Mouse (Mus musculus) regulatory T cell (primary cell): ENCODE measurements around the gene Rgl2.

Source experiments
- in situ Hi-C: fragments of 300-600 bp; cut with MboI, MseI; formaldehyde crosslinking; loops from one replicate; pipeline ENCODE4 v1.15.1; 2025; ENCODE audit warnings: high pct_unique_total_duplicates

The Rgl2 gene

DNA sequence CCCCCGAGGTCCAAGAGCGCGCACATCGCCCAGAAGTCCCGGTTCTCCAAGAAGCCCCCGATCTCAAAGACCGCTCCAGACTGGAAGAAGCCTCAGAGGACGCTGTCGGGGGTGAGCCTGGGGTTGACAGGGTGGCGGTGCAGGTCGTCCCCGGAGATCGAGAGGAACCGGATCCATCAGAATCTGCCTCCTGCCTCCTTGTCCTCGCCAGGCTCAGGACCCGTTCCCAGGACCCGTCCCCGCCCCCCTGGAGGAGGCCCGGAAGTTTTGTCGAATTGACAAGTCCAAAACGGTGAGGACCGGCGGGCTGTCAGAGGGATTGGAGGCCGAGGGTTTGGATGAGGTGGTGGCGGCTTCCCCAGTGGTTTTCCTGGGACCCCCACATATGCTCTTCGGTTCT, 11.6 kb downstream of the Rgl2 start:
- in situ Hi-C loops: no loop called here

DNA sequence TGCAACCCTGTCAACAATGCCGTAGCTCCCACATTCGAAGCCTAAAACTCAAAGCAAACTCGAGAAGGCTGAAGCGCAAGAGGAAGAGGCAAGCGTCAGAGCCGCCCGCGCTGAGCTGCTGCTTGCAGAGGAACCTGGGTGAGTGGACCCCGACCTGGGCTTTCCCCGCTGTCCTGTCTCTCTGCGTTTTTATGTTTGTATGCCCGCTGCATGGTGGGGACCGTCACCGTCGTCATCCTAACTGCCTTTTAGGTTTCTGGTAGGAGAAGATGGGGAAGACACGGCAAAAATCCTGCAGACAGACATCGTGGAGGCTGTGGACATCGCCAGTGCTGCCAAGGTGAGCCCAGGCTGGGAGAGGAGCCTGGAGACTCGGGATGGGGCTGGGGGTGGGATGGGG, 12.0 kb downstream of the Rgl2 start:
- in situ Hi-C loops: no loop called here

DNA sequence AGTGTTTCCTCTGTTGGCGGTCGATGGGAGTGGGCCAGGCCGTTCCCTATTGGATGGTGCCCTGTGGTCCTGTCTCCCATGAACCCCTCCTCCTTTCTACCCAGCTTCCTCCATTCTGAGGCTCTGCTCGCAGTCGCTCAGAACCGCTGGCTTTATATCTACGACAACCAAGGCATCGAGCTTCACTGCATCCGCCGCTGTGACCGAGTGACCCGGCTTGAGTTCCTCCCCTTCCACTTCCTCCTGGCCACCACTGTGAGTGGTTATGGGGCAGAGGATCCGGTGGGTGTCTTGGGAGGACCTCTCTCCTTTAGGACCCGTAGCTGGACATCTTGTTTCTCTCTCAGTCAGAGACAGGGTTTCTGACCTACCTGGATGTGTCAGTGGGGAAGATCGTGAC, 14.1 kb downstream of the Rgl2 start:
- in situ Hi-C loops: no loop called here

DNA sequence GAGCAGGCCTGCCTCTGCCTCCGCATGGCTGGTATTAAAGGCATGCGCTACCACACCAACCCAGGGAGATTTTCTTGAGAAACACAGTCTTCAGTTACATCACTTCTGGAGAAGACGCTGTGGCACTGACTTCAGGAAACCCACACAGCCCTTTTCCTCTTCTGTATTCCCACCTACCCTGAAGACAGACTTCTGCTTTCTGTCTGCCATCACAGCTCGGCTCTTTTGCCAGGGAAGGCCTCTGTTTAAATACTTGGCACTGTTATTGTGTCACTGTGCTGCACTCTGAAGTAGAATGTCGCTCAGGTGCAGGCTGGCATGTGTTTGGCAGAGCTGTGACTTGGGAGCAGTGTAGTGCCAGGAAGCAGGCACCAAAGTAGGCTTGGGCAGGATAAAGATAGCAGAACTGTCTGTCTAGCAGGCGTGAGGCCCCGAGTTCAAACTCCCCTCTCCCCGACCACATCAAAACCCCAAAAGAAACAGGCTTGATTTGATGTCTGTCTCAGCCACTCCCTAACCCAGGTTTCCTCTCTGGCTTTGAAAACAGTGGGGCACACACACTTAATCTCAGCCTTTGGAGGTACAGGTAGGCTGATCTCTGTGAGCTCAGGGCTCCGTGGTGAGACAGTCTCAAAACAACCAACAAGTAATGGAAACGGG, 18.2 kb downstream of the Rgl2 start:
- in situ Hi-C loops: no loop called here

DNA sequence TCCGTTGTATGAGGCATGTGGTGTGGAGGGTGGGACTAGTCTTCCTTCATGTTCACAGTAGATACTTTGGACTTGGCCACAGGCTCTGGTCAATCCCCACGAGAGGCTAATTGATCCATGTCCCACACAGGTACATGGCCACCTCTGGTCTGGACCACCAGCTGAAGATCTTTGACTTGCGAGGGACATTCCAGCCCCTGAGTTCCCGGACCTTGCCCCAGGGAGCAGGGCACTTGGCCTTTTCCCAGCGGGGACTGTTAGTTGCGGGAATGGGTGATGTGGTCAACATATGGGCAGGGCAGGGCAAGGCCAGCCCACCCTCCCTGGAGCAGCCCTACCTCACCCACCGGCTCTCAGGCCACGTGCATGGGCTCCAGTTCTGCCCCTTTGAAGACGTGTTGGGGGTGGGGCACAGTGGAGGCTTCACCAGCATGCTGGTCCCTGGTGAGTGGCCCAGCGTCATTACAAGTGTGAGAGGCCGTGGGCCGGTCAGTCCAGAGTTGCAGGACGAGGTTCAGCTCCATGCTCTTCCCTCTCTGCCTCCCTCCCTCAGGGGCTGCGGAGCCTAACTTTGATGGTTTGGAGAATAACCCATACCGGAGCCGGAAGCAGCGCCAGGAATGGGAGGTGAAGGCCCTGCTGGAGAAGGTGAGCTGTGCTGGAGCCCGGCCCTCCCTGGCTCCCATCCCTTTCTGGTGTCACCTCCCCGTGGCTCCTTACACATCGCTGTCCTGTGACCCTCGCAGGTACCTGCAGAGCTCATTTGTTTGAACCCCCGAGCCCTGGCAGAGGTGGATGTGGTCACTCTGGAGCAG, 19.0 kb downstream of the Rgl2 start:
- in situ Hi-C loops: no loop called here

DNA sequence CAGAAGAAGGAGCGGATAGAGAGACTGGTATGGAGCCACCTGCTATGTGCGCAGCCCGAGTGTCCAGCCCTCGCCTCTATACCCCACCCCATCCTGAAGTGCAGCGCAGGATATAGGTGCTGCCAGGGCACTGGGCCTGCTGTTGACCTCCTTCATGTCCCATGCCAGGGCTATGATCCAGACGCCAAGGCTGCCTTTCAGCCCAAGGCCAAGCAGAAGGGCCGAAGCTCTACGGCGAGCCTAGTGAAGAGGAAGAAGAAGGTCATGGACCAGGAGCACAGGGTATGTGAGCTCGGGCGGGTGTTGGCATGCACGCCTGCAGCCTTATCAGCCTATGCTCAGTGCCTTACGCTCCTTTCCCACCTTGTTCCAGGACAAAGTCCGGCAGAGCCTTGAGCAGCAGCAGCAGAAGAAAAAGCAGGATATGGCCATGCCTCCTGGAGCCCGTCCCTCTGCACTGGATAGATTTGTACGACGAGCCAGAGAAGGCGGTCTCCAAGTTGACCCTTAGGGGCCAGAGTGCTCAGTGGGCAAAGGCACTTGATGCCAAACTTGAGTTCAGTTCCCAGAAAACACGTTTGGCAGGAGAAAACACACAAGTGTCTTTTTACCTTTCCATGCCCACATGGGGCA, 19.7 kb downstream of the Rgl2 start:
- in situ Hi-C loops: no loop called here

DNA sequence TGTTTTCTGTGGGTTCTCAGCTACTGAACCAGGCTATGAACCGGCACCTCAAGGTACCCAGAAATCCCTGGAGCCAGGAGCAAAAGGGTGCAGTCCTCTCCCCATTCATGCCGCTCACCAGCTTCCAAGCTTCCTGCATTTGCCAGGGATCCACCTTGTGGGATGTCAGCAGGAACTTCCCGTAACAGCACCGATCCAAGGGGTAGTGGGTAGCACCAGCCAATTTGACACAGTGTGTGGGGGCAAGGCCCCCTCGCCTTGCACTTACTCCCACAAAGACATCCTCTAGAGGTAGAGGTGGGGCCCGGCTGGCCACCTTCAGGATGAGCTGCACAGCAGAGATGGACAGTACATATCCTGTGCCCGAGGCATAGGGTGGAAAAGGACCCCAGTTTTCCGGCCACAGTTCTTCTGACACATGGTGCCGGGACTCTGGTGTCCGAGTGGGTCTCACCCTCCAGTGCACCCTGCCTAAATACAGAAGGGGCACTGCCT, 20.8 kb downstream of the Rgl2 start:
- in situ Hi-C loops: loop anchor here (5.0 kb wide), 1 partner anchor 47 kb away; no protein-coding TSS in a partner anchor

DNA sequence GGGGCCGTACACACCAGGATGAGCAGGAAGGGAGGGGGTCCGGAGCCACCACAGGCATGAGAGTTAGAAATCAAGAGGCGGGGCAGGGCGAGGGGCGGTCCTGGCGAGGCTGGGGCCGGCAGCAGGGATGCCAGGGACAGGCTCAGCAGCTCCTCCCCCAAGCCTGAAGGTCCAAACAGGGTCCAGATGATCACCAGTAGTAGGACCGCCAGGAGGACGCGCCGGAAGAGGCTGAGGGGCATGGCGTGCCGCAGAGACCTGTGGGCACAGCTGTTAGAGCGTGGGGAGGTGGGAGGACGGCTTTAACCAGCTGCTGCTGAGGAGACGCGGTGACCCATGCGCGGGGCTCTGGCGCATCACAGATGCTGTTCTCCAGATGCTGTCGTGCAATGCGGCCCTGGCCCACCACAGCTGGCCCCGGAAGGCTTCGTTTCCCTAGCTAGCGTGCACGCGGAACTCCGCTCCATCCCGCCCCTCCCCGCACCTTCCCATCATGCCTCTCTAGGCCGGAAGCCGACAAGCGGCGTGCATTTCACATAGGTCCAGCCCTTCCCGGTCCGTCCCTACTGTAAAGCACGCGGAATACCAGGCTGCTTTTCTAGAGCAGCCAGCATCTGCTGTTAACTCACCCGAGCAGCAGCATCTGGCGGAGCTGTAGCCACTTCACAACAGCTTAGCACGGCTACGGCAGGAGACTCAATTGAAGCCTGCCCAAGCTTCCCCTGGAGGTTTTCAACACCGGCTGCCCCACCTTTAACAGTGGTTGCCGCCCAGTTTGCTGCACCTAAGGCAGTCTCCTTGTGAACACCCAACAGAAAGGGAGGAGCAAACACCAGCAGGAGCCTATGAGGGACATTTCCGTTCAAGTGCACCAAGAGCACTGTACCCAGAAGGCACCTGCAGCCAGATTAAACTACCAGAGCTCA, 21.9 kb downstream of the Rgl2 start, which contains the start of gene B3galt4:
Gene B3galt4 (minus strand): TSS at position 468 of the 926 bp plus-strand sequence.
- in situ Hi-C loops: loop anchor here (5.0 kb wide), 1 partner anchor 46 kb away; no protein-coding TSS in a partner anchor

DNA sequence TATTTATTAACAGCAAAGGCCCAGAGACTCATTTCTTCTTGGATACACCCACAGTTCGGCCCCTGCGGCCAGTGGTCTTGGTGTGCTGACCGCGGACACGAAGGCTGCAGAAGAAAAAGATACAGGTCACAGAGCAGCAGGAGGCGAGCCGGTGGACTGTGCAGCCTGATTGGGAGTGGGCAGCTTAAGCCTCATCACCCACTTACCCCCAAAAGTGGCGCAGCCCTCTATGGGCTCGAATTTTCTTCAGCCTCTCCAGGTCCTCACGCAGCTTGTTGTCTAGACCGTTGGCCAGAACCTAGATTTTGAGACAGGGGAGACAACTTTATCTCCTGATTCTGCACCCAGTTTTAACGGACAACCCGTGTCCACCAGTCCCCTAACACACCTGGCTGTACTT, 22.7 kb downstream of the Rgl2 start:
- in situ Hi-C loops: loop anchor here (5.0 kb wide), 1 partner anchor 45 kb away; no protein-coding TSS in a partner anchor

DNA sequence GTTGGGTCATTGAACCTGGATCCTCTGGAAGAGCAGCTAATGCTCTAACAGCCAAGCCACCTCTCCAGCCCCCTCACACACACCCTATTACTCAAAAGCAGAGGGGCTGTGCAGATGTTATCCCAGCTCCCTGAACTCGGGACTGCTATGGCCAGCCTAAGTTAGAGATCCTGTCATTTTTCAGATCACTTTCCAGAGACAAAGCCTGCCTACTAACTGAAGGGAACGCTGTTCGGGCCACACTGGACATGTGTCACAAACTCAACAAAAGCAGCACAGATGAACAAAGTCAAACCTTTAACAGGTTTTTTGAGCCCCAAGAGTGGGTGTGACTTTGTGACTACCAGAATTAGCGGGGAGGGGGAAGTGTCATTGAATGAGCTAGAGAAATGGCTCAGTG, 23.5 kb downstream of the Rgl2 start:
- in situ Hi-C loops: loop anchor here (5.0 kb wide), 1 partner anchor 44 kb away; no protein-coding TSS in a partner anchor

DNA sequence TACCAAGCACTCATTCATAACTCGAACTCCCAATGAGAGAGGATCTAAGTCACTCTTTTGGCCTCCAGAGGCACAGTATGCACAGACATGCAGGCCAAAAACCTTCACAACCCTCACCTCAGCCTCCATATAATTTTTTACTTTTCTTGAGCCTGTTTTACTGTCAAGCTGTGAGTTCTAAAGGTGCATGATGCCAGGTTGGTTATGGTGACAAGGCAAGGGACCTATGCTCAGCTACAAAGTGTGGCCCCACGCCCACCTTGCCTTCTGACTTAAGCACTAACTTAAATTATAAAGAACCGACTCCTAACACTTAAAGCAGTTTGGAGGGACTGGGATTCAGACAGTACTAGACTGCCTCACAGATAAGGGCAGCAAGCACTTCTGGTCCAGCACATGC, 24.0 kb downstream of the Rgl2 start:
- in situ Hi-C loops: loop anchor here (5.0 kb wide), 1 partner anchor 44 kb away; no protein-coding TSS in a partner anchor

DNA sequence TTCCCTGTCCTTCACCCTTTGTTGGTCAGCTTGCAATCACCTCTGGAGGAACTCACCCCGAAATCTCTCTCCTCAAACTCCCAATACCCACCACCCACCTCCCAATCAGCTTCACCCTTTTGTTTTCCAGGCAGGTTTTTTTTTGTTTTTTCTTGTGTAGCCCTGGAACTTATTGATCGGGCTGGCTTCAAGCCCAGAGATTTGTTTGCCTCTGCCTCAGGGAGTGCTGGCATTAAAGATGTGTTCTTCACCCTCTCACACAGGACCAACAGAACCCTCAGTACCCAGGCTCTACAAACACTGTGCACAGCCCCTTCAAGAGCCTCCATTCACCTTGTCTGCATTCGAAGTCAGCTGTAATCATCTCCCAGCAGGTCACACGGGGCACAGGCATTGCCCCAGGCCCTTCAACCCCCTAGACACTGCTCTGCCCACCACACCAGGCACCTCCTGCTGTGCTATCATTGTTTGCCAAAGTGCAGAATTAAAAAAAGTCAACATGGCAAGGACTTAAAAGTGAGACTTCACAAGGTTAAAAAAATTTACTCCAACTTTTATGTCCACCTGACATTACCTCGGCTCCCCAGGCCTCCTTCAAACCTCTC, 24.7 kb downstream of the Rgl2 start:
- in situ Hi-C loops: loop anchor here (5.0 kb wide), 1 partner anchor 43 kb away; no protein-coding TSS in a partner anchor

DNA sequence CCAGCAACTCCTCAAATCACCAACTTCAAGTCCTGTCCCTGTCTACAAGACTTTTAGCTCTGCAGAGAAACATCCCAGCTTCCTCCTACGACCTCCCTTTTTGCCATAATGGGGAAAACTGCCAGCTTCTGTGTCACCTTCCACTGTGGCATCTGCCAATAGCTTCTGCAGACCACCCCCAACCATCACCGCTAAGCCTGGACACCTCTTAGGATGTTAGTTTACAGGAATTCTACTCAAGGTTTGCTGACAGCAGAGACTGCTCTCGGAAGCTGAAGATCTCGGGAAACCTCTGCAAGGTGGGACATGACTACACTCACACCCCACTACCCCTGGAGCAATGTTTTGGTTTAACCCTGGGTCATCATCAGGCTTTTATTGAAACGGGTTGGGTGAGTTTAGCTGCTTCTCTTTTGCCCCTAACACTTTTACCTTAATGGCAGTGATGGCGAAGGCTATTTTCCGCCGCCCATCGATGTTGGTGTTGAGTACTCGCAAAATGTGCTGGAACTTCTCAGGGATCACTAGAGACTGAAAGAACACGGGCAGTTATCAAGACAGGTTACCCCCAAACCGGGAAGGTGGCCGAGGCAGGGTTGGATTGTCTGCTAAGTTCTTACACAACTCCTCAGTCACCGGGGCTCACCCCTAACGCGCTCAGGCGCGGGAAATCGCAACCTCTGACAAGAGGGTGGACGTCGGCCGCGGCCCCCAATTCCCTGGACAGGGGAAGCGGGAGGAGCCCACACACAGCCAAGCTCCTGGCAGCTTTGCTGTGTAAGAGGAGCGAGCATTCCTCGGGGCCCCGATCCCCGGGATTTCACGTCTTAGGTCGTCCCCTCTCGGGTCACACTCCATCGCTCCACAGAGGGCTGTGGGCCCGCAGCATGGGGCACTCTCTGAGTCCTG, 25.6 kb downstream of the Rgl2 start:
- in situ Hi-C loops: loop anchor here (5.0 kb wide), 2 partner anchors 42 to 67 kb away; partner anchors contain the start of gene Ring1

DNA sequence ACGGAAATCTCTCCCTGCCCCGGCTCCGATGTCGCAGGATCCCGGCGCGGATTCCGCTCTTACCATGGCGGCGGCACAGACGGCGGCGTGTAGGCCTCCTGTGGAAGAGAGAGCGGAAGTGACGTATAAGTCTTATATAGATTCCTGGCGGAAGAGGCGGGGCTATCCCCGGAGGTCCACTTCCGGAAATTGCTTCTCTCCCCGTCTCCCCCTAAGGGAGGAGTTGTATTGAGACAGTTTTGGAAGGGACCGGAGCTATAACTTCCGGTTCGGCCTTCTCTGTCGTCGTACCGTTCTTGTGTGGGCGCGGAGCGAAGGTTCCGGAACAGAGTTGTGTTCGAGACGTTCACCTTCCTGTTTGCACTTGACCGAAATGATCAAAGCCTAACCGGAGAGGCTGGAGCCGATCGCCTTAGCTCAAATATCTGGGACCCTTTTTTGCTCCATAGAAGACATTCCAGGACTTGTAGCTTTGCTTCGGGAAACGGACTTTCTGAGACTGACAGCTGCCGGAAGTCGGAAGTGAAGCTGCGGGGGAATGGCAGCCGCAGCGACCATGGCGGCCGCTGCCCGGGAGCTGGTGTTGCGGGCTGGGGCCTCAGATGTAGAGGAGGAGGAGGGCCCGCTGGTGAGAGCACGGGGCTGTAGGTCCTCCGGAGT, 26.3 kb downstream of the Rgl2 start, which contains the start of the genes Vps52 and Rps18:
Gene Vps52 (plus strand): TSS at position 258 of the 660 bp plus-strand sequence.
Gene Rps18 (minus strand): TSS at position 447 of the 660 bp plus-strand sequence.
- in situ Hi-C loops: loop anchor here (5.0 kb wide), 1 partner anchor 67 kb away; the partner anchor contains the start of gene Ring1

DNA sequence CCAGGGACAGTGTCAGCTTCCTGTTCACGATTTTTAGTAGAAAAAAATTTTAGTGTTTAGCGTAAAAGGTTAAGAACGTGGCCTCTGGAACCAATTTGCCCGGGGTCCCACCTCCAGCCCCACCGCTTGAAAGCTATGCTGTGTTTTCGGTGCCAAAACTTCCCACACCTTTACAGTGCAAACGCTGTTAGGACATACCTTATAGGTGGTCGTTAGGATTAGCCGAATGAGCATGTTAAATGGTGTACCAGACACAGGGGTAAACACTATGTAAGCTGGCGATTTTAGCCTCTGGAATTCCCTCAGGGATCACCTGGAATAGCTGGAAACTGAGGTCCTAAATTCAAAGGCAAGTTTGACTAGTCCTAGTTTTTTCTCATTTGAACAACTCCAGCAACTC, 27.0 kb downstream of the Rgl2 start:
- in situ Hi-C loops: loop anchor here (5.0 kb wide), 1 partner anchor 66 kb away; the partner anchor contains the start of gene Ring1

DNA sequence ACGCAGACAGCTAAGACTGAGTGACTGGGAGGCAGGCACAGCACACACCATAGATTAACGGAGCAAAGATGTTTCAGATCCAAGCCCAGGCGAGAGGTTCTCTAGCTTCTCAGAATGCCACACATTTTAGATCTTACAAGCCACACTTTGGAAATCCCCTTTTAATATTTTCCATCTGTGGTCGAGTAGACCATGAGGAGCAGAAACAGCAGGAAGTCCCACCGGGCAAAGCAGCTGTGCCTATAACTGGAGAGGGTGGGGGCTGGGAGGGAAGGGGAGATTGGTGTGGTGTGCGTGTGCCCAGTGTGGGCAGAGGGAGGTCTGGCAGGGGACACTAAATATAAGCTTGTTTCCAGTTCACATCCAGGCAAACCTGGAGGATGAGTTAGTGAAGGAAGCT, 28.1 kb downstream of the Rgl2 start:
- in situ Hi-C loops: loop anchor here (5.0 kb wide), 1 partner anchor 65 kb away; the partner anchor contains the start of gene Ring1

DNA sequence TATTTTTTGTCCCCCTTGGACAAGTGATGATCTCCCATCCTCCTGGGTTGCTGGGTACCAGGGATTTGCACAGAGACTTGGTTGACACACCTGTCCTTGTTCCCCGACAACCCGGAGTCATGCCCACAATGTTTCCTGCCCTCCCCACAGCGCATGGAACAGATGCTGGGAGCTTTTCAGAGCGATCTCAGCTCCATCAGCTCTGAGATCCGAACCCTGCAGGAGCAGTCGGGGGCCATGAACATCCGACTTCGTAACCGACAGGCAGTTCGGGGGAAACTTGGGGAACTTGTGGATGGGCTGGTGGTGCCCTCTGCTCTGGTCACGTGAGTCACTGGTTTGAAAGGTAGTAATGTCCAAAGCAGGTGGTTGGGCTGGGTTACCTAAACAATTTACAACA, 29.1 kb downstream of the Rgl2 start:
- in situ Hi-C loops: loop anchor here (5.0 kb wide), 1 partner anchor 64 kb away; the partner anchor contains the start of gene Ring1

DNA sequence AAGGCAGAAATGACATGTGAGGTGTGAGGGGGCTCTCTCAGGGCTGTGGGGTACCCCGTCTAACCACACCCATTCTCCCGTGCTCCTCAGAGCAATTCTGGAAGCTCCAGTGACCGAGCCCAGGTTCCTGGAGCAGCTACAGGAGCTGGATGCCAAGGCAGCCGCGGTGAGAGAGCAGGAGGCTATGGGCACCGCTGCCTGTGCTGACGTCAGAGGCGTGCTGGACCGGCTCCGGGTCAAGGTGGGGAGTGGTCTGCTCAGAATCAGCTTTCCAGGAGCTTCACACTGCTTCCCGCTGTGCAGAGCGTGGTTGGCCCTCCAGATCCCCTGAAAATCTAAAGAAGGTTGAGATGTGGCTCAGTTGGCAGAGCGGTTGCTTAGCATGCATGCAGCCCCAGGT, 29.8 kb downstream of the Rgl2 start:
- in situ Hi-C loops: loop anchor here (5.0 kb wide), 1 partner anchor 63 kb away; the partner anchor contains the start of gene Ring1
